Mouse (Mus musculus): ENCODE results near the gene Gpr88.

GRCm38 (mm10) chr3:116281663-116282062 is 28.4 kb upstream of the Gpr88 start:
- TF ChIP-seq POLR2A (IDR thresholded peaks at IDR 0.05; ENCODE audit: insufficient read length, low read depth) = no peak
- TF ChIP-seq POLR2AphosphoS2 (IDR thresholded peaks at IDR 0.05; ENCODE audit: insufficient read length, low read depth) = no peak
- no peak for TF ChIP-seq TCF12 (IDR thresholded peaks at IDR 0.05; ENCODE audit: insufficient read depth, poor library complexity, severe bottlenecking)
- no peak for TF ChIP-seq E2F4 (IDR thresholded peaks at IDR 0.05; ENCODE audit: insufficient read depth)
